Mouse (Mus musculus): ENCODE results near the gene Gpsm3.
"Not testable (repeated sequence)": the region's sequence is repeated elsewhere in the genome, so short reads cannot be mapped to it uniquely, and the experiment has no call there.

Gene Gpsm3

GRCm38 (mm10) chr17:34589681-34590101 is at the start of gene Gpsm3:
TSS of gene Gpsm3 (plus strand) at chr17:34589806.
- no peak for DNase-seq (ENCODE audit: low read depth, low spot score)

GRCm38 (mm10) chr17:34543567-34543966 is 46.0 kb upstream of the Gpsm3 start:
- DNase-seq (ENCODE audit: low read depth, low spot score): not testable (repeated sequence)

GRCm38 (mm10) chr17:34546797-34547196 is 42.8 kb upstream of the Gpsm3 start:
- no peak for DNase-seq (ENCODE audit: low read depth, low spot score)

- no peak for DNase-seq (ENCODE audit: low read depth, low spot score)
Observed at GRCm38 (mm10) chr17:34547601-34548000, 42.0 kb upstream of the Gpsm3 start.

DNA sequence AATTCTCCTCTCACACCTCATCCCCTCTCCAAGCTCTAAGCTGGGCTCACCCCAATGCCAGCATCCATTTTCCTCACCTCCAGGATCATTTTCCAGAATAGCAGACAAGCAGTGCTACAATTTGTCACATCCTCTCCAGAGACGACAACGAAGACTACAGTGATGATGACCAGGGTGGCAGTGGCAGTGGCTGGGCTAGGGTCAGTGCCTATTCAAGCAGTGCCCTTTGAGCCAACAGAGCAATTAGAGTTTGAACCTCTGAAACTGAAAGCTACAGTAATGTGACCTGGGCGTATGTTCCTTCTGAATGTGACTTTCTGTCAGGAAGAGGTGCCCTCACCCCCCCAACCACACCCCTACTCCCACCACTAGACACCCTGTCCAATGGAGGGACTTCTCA is 40.5 kb upstream of the Gpsm3 start:
- no peak for DNase-seq (ENCODE audit: low read depth, low spot score)

GRCm38 (mm10) chr17:34549843-34550242 is 39.8 kb upstream of the Gpsm3 start:
- no peak for DNase-seq (ENCODE audit: low read depth, low spot score)

- peak; percentile 69 for DNase-seq (ENCODE audit: low read depth, low spot score)
Observed at GRCm38 (mm10) chr17:34555483-34555882, 34.1 kb upstream of the Gpsm3 start.

GRCm38 (mm10) chr17:34556406-34556805 is 33.2 kb upstream of the Gpsm3 start:
- no peak for DNase-seq (ENCODE audit: low read depth, low spot score)

DNA sequence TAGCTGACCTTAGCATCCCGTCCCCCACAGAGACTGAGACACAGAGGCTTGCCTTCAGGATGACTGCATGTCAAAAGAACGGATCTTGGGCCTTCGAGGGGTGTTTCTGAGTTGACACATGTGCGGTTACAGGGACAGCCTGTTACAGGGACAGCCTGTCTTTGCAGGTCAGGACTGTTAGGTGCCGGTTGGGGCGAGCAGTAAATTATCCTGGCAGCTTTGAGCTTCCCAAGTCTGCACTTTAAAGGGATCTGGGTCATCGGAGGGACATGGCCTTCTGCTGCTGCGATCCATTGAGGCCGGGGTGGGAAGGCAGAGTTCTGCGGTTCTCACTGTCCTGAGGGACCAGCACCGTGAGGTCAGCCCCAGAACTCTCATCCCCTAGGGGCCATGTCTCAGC is 32.2 kb upstream of the Gpsm3 start:
- DNase-seq (ENCODE audit: low read depth, low spot score): no peak

GRCm38 (mm10) chr17:34559116-34559515 is 30.5 kb upstream of the Gpsm3 start:
- no peak for DNase-seq (ENCODE audit: low read depth, low spot score)

- DNase-seq (ENCODE audit: low read depth, low spot score): no peak
Observed at GRCm38 (mm10) chr17:34559895-34560294, 29.7 kb upstream of the Gpsm3 start.

- DNase-seq (ENCODE audit: low read depth, low spot score): no peak
Observed at GRCm38 (mm10) chr17:34560438-34560837, 29.2 kb upstream of the Gpsm3 start.

DNA sequence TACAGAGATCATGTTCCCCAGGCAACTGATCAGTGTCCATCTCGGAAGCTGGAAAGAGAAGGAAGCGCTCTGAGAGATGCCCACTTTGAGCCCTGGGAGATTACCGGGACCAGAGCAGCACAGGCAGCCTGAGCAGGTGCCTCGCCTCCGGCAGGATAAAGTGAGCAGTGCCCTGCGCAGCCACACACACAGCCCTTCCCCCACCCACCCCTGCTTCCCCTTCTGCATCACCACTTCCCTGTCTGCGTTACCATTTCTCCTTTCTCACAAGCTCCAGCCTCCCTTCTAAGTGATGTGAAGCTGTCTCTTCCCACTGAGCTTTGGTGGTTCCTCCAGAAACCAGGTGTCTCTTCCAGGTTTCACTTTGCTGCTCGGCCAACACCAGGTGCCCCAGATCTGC is 28.4 kb upstream of the Gpsm3 start:
- no peak for DNase-seq (ENCODE audit: low read depth, low spot score)

DNA sequence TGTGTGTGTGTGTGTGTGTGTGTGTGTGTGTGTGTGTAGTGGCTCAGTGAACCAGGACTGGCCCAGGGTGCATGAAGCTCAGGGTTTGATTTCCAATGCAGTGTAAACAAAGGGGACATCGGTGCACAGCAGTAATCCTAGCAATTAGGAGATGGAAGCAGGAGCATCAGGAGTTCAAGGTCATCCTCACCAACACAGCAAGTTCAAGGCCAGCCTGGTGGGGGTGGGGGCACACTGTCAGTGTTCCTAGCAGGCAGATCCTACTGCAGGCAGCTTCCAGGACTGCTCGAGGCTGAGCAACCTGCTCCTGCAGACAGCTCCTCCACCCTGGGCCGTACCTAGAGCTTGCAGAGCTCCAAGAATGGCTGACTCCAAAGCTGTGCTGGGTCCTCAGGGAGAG is 27.0 kb upstream of the Gpsm3 start:
- no peak for DNase-seq (ENCODE audit: low read depth, low spot score)

- DNase-seq (ENCODE audit: low read depth, low spot score): no peak
Observed at GRCm38 (mm10) chr17:34563354-34563753, 26.3 kb upstream of the Gpsm3 start.

DNA sequence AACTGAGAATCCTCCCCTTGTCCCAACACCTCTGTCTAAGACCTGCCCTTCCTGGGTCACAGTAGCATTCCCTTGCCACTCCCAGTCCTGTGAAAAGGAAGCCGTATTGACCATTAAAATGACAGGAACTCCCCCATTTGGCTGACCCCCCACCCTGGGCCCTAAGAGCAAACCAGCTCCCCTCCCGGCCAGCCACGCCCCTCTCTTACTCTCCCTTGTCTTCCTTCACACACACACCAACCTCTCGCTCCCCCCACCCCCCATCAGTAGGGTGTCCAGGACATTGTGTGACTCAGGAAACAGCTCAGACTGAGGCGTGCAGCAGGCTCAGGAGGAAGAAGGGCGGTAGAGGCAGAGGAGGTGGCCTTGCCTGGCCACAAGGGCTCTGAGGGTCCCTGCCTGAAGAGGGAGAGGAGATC is 25.6 kb upstream of the Gpsm3 start, which contains the start of gene Notch4:
Notch4 (plus strand) TSS at position 266 of the 419 bp plus-strand sequence.
- DNase-seq (ENCODE audit: low read depth, low spot score): no peak

GRCm38 (mm10) chr17:34564796-34565195 is 24.8 kb upstream of the Gpsm3 start:
- DNase-seq (ENCODE audit: low read depth, low spot score): no peak

GRCm38 (mm10) chr17:34567311-34567710 is 22.3 kb upstream of the Gpsm3 start:
- no peak for DNase-seq (ENCODE audit: low read depth, low spot score)

- DNase-seq (ENCODE audit: low read depth, low spot score): no peak
Observed at GRCm38 (mm10) chr17:34568421-34568820, 21.2 kb upstream of the Gpsm3 start.

DNA sequence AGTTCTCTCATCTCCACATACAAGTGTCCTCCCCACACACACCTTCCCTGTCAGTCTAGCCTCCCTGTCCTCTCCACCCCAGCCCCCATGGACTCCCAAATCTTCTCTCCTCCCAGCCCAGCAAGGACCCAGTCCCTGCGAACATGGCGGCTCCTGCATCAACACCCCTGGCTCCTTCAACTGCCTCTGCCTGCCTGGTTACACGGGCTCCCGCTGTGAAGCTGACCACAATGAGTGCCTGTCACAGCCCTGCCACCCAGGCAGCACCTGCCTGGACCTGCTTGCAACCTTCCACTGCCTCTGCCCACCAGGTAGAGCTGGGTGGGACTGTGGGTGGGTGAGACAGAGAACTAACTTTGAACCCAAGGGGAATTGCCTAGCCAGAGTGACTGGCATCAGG is 19.7 kb upstream of the Gpsm3 start:
- DNase-seq (ENCODE audit: low read depth, low spot score): no peak

GRCm38 (mm10) chr17:34571875-34572274 is 17.7 kb upstream of the Gpsm3 start:
- no peak for DNase-seq (ENCODE audit: low read depth, low spot score)

- DNase-seq (ENCODE audit: low read depth, low spot score): no peak
Observed at GRCm38 (mm10) chr17:34572361-34572760, 17.2 kb upstream of the Gpsm3 start.

- DNase-seq (ENCODE audit: low read depth, low spot score): no peak
Observed at GRCm38 (mm10) chr17:34576577-34576976, 13.0 kb upstream of the Gpsm3 start.

- DNase-seq (ENCODE audit: low read depth, low spot score): no peak
Observed at GRCm38 (mm10) chr17:34578070-34578469, 11.5 kb upstream of the Gpsm3 start.
